Mouse (Mus musculus) naive thymus-derived CD4-positive, alpha-beta T cell, adult 2 months (primary cell): ENCODE results near the gene Casr.

Experiments
- DNase-seq: peaks from one replicate; pipeline ENCODE4 v3.0.0-alpha.2; 2011; ENCODE audit warnings: low read depth

The Casr gene

GRCm38 (mm10) chr16:36561386-36562338 is at the start of gene Casr:
Gene Casr, minus strand, starts transcription at chr16:36562141.
- no peak for DNase-seq

DNA sequence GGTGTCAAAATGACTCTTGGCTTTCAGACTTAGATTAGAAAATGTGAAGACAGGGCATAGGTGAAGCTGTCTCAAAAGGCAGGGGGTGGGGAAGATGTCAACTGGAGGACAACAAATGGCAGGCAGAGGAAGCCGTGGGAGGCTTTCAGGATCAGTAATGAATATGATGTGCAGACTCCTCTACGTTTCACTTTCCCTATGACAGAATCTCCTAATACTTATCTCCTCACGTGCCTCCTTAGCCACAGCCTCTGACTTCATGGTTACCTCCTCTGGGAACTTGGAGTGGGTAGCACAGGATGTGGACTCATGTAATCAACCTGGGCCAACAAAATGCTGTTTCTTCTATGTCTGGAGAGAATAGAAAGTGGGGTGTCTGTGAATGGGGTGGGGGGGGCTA is 40.7 kb upstream of the Casr start:
- peak; percentile 14 for DNase-seq

DNA sequence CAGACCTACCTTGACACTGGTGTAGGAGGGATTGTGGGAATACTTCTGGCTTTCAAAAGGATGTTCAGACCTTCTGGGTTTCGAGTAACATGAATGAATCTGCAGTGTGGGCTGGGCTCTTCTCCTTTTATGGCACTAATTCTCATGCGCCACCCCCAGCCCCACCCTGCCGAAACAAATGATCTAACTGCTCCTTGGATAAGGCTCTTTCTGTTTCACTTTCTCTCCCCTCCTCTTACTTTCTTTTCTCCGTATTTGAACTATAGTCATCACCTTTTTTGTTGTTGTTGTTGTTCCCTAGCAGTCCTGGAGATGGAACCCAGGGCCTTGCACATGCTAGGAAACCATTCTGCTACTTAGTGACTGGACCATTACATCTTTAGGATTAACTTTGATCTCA is 36.3 kb upstream of the Casr start:
- peak; percentile 59 for DNase-seq

- DNase-seq = no peak
Measured at GRCm38 (mm10) chr16:36596671-36597410, 34.9 kb upstream of the Casr start.

- no peak for DNase-seq
Measured at GRCm38 (mm10) chr16:36589898-36590297, 28.0 kb upstream of the Casr start.

- peak; percentile 61 for DNase-seq
Measured at GRCm38 (mm10) chr16:36587971-36588370, 26.0 kb upstream of the Casr start.

DNA sequence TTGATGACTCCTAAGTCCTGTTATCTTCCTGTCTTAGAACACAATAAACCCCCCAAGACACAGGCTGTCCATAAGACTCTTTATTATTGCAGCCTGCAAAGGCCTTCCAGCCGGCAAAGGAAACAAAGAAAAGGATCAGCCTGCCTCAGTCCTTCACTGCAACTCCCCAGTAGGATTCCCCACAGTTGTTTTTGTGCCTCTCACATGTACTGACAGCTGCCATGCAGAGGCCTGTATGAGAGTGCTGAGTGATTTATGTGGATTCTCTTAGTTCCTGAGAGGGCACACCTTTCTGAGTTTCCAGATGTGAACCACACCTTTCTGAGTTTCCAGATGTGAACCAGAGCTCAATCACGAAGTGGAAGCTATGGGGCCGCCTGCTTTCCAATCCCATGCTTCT is 20.1 kb upstream of the Casr start:
- no peak for DNase-seq

DNA sequence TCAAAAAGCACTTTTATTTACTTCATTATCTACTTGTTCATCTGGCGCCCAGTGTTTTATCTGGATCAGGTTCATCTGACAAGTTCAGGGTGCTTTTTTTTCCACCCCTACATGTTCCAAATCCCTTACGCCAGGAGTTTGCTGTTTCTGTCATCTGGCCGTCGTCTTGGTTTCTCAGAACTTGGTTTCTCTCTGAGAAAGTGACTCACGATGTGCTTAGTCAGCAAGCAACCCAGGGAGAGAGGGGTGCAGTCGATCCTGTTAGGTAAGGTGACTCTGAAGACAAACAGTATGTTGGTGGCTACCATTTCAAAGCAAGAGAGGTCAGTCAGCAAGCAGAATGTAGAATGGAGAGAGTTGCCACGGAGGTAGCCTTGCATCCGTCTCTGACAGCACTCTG is 10.0 kb upstream of the Casr start:
- no peak for DNase-seq

DNA sequence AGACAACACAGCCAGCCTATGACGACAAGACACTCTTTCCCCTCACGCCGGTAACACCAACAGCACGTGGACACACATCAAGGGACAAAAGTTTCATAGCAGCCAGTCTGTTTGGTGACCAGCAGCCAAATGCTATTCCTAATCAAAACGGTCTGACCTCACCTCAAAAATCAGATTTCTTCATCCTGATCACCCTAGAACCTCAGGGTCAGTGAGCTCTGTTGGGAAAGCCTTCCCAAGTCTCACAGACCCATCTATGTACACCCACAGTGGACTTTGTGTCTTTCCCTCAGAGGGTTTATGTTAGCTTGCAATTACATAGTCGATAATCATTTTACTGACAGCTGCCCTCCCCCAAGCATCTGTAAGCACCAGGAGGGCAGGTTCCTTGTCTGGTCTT is 2.4 kb downstream of the Casr start:
- no peak for DNase-seq

- no peak for DNase-seq
Measured at GRCm38 (mm10) chr16:36555672-36556165, 6.2 kb downstream of the Casr start.

- DNase-seq = peak; percentile 20
Measured at GRCm38 (mm10) chr16:36553624-36554023, 8.3 kb downstream of the Casr start.

DNA sequence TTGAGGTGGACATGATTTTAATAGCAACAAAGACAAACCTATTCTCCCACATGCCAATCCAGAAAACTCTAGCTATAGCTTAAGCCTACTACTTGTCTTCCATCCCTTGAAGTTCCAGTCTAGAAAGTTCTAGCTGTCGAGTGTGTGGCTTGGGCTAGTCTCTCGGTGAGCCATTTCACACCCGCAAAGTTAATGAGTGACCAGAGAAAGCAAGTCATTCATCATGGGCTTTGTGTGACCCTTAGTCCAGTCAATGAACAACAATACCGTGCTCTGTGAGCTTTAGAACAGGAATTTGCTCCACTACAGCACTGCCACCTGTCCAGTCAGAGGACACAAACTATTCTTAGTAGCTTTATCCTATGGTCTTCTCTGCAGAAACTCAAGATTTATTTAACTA is 16.6 kb downstream of the Casr start:
- DNase-seq = no peak

DNA sequence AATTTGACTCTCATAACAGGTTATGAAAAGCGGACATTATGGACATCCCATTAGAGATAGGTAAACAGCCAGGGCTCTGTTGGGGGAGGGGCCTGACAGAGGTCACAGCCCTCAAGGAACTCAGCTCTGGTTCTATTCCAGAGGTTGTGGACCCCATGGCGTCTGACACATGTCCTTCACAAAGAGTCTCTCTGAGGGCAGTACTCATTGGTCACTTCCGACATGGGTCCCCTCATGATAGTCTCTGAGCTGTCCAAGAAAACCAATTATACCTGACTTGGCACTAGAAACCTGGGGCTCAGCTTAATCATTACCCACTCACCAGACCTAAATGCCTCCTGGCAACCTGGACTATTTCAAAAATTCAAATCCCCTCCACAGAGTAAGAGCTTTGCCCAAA is 18.9 kb downstream of the Casr start:
- no peak for DNase-seq

DNA sequence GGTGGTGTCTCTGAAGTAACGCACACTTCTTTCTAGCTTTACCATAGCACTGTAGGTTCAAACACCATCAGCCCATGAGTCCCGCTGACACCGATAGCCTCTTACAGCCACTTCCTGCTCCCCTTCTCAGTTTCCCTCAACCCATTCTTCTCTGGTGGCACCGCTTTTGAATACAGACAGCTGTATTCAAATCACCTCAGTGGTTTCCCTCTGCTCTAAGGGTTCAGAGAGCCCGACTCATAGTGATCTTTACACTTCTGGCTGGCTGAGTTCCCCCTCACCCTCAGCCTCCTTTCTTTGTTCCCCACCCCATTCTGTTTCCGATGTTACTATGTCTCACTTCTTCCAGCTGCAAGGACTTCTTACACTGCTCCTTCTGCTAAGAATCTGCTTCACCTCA is 21.1 kb downstream of the Casr start:
- no peak for DNase-seq

- no peak for DNase-seq
Measured at GRCm38 (mm10) chr16:36532981-36533687, 28.8 kb downstream of the Casr start.

DNA sequence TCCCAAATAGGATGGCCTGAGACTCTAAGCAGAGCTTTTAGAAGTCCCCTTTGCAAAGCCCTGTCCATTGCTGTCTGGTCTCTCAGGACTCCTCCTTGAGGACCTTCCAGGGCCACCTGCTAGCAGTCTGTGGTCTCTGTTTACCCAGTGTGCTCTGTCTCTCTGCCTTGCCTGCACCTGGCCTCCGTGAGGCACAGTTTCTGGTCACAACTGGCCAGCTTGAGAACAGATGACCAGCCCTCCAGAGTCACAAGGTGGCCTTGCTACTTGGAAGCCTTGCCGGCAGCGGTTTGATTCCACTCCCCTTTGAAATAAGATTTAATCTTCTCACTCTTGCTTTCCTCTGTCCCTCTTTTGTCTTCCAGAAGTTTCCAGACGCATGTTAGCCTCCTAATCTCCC is 29.9 kb downstream of the Casr start:
- DNase-seq = no peak

DNA sequence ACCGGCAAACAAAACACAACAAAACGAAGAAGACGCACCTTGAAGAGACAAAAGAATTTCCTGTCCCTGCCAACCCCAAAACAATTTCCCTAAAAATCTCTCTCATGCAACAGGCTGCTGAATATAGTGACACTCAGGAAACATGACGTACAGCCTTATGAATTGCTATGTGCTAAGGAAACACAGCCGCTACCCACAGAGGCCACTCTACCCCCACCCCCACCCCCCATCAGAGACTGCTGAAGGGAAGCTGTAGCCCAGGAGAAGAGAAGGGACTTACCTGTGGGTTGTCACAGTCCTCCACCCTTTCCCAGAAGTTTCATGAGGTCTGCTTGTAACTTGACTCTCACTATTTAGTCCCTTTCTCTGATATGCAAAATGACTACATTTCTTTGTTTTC is 30.3 kb downstream of the Casr start:
- no peak for DNase-seq

DNA sequence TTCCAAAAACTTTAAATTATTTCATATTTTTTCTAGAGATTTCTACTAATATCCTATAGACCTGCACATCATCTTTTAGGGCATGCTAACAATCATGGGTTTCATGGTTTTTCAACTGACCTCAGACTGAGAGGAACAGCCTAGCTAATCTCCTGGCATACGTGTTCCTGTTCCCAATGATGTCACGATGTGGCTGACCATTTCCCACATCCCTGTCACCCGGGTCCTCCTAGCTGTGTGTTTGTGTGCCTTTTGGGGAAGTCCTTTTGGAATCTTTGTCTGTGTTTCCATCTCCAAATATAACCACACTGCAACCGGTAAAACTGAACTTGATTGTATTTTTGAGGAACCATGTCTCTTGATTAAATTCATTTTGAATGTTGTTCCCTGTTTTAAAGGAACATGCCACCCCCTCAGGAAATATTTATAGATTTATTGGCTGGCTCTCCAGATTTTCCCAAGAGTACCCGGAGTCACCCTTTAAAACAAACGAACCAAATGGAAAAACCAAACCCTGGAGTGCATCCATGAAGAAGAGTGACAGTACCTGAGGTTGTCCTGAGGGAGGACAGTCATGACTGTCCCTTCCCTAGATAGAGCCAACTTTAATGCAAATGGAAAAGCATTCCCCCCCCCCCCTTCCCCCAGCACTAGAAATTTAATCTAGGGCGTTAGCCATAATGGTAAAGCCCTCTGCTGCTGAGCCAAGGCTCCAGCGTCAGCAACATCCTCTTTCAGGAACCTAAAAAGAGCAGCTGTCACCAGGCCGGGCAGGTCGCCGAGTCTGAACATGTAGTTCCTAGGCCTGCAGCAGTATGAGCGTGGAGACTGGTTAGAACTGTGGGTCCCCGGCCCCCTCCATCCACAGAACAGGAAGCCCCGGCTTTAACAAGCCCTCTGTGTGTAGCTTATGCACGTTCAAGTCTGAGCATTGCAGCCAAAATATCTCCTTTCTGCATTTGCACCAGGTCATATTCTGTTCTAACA is 31.1 kb downstream of the Casr start:
- peak; percentile 7 for DNase-seq

GRCm38 (mm10) chr16:36528822-36529221 is 33.1 kb downstream of the Casr start:
- DNase-seq = no peak

- no peak for DNase-seq
Measured at GRCm38 (mm10) chr16:36526596-36527282, 35.2 kb downstream of the Casr start.

- no peak for DNase-seq
Measured at GRCm38 (mm10) chr16:36523095-36523494, 38.8 kb downstream of the Casr start.
